Mouse (Mus musculus) liver, embryonic 14.5 days (tissue): ENCODE data around the gene Olfr325.

Experiments
- CTCF ChIP-seq: IDR thresholded peaks from 2 replicates; pipeline ENCODE4 v1.5.1; 2016; ENCODE audit warnings: antibody characterized with exemption, low read depth, control low read depth
- EP300 ChIP-seq: IDR thresholded peaks from 2 replicates; pipeline ENCODE4 v1.6.1; 2016; ENCODE audit warnings: antibody characterized with exemption, low read depth

DNA sequence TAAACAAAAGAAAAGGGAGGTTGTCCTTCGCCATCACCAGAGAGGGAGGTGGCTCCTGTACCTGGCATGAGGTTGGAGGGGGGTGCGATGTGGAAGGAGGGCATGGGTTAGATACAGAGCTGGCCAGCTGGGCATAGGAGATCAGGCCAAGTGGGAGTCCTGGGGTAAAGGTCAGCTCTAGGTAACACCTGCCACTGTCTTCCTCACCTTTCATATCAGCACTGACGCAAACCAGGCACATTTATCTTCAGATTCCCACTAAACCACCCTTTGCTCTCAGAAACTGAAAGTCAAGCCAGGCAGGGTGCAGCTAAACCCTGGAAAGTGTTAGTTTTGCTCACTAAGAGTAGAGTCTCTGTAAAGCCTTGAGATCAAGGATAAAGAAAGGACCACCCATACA lies 40.8 kb downstream of the Olfr325 start:
- TF ChIP-seq CTCF (no peak), EP300 (no peak)
